Mouse (Mus musculus): Measurements from ENCODE around the gene Dcaf12l2.

Dcaf12l2 gene

DNA sequence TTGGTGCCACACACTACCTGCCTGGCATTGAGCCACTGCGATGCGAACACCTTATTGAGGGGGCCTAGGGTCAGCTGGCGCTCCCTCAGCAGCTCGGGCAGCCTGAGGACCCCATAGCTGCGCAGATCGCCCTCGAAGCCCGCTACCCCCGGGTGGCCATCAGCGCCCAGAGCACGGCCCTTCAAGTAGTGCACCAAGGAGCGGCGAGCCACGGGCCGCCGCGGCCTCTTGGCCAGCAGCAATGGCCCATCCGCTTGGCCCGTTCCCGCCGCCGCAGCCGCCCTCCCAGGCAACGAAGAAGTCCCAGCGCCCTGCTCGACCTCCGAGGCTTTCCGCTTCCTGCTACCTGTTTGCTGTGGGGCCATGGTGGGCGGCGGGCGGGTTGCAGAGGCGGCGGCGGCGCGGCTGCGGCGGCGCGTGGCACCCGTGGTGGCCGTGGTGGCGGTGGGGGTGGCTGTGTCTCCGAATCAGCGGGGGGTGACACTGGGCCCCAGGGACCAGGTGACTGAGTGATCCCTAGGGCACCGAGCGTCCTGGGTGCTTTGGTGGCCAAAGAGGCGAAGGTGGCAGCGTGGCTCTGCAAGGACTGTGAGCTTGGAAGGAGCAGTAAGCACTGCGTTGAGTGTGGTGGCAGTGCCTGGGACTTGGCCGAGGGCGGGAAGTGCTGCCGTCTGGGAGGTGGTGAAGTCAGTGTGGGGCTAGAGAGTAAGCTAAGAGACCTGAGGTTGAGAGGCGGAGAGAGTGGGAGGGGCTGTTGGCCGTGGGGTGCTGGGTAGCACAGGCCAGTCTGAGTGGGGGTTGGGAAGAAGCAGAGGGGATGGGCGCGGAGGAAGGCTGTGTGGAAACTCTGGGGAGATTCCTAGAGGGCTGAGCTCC is at the start of gene Dcaf12l2:
Gene Dcaf12l2 (minus strand): TSS at position 697 of the 876 bp plus-strand sequence.
- no peak for DNase-seq (ENCODE audit: low spot score in 2 of 2)

DNA sequence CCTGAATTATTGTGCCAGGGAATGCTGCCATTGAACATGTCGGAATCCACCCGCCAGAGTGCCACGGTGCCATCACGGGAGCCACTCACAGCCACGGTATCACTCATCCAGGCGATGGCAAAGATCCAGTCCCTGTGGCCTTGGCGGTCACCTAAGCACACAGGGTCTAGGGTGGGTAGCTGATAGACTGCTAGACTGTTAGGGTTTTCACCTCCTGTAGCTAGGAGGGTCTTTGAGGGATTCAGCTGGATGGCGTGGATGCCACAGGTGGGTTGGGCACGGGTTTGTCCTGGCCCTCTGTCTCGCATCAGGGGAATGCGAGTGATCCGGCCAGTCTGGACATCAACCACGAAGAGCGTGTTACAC is 879 bp downstream of the Dcaf12l2 start:
- no peak for DNase-seq (ENCODE audit: low spot score in 2 of 2)

Data from heart, adult 9 months (tissue).